Mouse (Mus musculus) midbrain, postnatal 0 days (tissue): ENCODE measurements around the gene Mab21l3. TPM values are rescaled to one million over a fixed set of nuclear protein-coding genes. Genes with fewer than 3 reads are reported as not detected.

ENCODE experiments used
- ATAC-seq: fragments of 200-750 bp; cut with Nextera tagmentation; 2 replicates; pipeline ENCODE4 v1.8.0; 2017; ENCODE audit warnings: moderate number of reproducible peaks, mild to moderate bottlenecking, moderate TSS enrichment, moderate library complexity; ENCODE audit not compliant: low FRiP score
- DNase-seq: peaks from one replicate; pipeline ENCODE4 v3.0.0-alpha.2; 2015; ENCODE audit warnings: low spot score
- H3K27ac ChIP-seq: fragments of 300-500 bp; sonication (generic); 2 replicates; pipeline ENCODE4 v1.5.1; 2014; ENCODE audit warnings: low read depth, mild to moderate bottlenecking, low read length, mixed read lengths
- H3K27me3 ChIP-seq: fragments of 300-500 bp; sonication (generic); 2 replicates; pipeline ENCODE4 v1.6.1; 2014; ENCODE audit warnings: low read length, control low read depth, mixed read lengths; ENCODE audit not compliant: insufficient read depth
- H3K36me3 ChIP-seq: fragments of 300-500 bp; sonication (generic); 2 replicates; pipeline ENCODE4 v1.6.1; 2014; ENCODE audit warnings: low read length, control low read depth, mixed read lengths; ENCODE audit not compliant: insufficient read depth
- H3K4me1 ChIP-seq: fragments of 300-500 bp; sonication (generic); 2 replicates; pipeline ENCODE4 v1.6.1; 2014; ENCODE audit warnings: mild to moderate bottlenecking, control low read depth, antibody characterized with exemption, low read length, mixed read lengths; ENCODE audit not compliant: insufficient read depth
- H3K4me2 ChIP-seq: fragments of 300-500 bp; sonication (generic); 2 replicates; pipeline ENCODE4 v1.6.1; 2014; ENCODE audit warnings: low read depth, mild to moderate bottlenecking, low read length, mixed read lengths; ENCODE audit not compliant: poor library complexity, severe bottlenecking
- H3K4me3 ChIP-seq: fragments of 300-500 bp; sonication (generic); 2 replicates; pipeline ENCODE4 v1.5.1; 2014; ENCODE audit warnings: low read depth, mild to moderate bottlenecking, low read length, moderate library complexity
- H3K9ac ChIP-seq: fragments of 300-500 bp; sonication (generic); replicated peaks from 2 replicates; pipeline ENCODE4 v1.6.1; 2014; ENCODE audit warnings: mild to moderate bottlenecking, low read length, moderate library complexity, mixed read lengths; ENCODE audit not compliant: poor library complexity, severe bottlenecking
- H3K9me3 ChIP-seq: fragments of 300-500 bp; sonication (generic); 2 replicates; pipeline ENCODE4 v1.6.1; 2016; ENCODE audit warnings: low read length, control low read depth
- CTCF ChIP-seq: IDR thresholded peaks from 2 replicates; pipeline ENCODE4 v1.5.1; 2016; ENCODE audit warnings: antibody characterized with exemption, mild to moderate bottlenecking
- WGBS: fragments of 180-500 bp; shearing (Covaris S2); extraction: QIAGEN DNeasy Blood & Tissue Kit; methylation state at CpG from one replicate; pipeline ENCODE4 v1.1.7; 2014; 5-methylcytosine and 5-hydroxymethylcytosine counted together
- polyA plus RNA-seq: library from polyadenylated mRNA; unstranded; fragments of >200 nt; fragmentation: Nextera tagmentation; extraction: Ambion mirVana; gene quantifications from 2 replicates; pipeline ENCODE4 v1.2.1, GENCODE M21; 2015
- total RNA-seq: library from RNA; depleted of rRNA; stranded (reverse); fragments of >200 nt; gene quantifications from 2 replicates; pipeline ENCODE4 v1.2.3, GENCODE M21; 2014

Gene Mab21l3
- total and polyA plus RNA-seq, 2 experiments from 2014 or later: 0.22 TPM; not detected in 1

DNA sequence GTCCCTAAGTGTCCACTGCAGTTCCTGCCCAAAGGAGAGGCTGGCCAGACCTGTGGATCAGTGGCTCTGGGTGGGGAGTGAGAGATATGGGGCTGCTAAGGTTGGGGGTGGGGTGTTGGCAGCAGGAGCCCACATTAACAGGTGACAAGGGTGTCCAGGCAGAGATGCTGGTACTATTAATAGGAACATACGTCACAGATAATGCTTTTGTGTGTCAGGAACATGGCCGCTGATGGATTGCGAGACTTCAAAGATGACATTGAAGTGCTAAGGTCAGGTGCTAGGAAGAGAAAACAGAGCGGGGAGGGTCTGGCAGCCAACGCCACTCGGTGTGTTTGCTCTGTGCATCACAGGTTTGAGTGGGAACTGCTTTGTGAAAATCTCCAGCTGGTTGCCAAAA lies 44.4 kb downstream of the Mab21l3 start:
- H3K27me3 ChIP-seq: no peaks in the 10 kb centered on the region; the same call in 1 of the 2 replicates
- DNase-seq (no peak), ATAC-seq (no peak)
- 72% methylated on average over 6 of the region's 6 CpGs for WGBS
- no peaks in the 10 kb centered on the region for H3K9me3 ChIP-seq
- H3K4me3 ChIP-seq: no peak overlapping the region
- no peak overlapping the region for H3K9ac ChIP-seq
- H3K36me3 ChIP-seq: no peaks in the 10 kb centered on the region
- 0 out of 2 replicates have a peak, but pooled peaks cover 3% of the 10 kb centered on the region for H3K4me1 ChIP-seq
- no peak overlapping the region for H3K4me2 ChIP-seq
- no peak for TF ChIP-seq CTCF
- no peak overlapping the region for H3K27ac ChIP-seq

DNA sequence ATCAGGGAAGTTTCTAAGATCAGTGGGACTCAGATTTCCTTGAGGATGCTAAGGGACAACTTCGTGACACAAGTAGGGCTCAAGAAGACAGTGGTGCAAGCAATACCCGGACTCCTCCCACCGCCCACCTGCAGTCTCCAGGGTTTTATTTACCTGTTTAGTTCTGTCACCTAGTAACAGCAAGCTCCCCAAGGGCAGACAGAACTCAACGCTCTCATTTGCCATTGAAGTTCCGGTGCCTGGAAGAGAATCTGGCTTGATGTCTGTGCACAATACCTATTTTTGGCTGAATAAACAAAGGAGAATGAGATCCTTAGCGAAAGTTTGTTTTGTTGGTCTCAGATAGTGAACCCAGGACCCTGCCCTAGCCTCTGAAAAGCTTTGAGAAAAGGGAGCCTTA lies 45.0 kb downstream of the Mab21l3 start:
- H3K27ac ChIP-seq: no peak overlapping the region
- H3K9ac ChIP-seq: no peak overlapping the region
- ATAC-seq (no peak), DNase-seq (no peak)
- H3K4me3 ChIP-seq: no peak overlapping the region
- no peaks in the 10 kb centered on the region; the same call in 1 of the 2 replicates for H3K27me3 ChIP-seq
- 70% methylated on average over 6 of the region's 6 CpGs for WGBS
- no peak for TF ChIP-seq CTCF
- H3K4me2 ChIP-seq: no peak overlapping the region
- H3K9me3 ChIP-seq: no peaks in the 10 kb centered on the region
- 0 out of 2 replicates have a peak, but pooled peaks cover 3% of the 10 kb centered on the region for H3K4me1 ChIP-seq
- no peaks in the 10 kb centered on the region for H3K36me3 ChIP-seq

GRCm38 (mm10) chr3:101802746-101803145 lies 46.0 kb downstream of the Mab21l3 start:
- H3K27ac ChIP-seq: no peak overlapping the region
- no peaks in the 10 kb centered on the region; the same call in 1 of the 2 replicates for H3K27me3 ChIP-seq
- H3K9me3 ChIP-seq: no peaks in the 10 kb centered on the region
- ATAC-seq: no peak
- H3K9ac ChIP-seq: no peak overlapping the region
- H3K4me1 ChIP-seq: 0 out of 2 replicates have a peak, but pooled peaks cover 3% of the 10 kb centered on the region
- H3K4me3 ChIP-seq: no peak overlapping the region
- TF ChIP-seq CTCF: no peak
- 76% methylated on average over 6 of the region's 6 CpGs for WGBS
- no peak for DNase-seq
- H3K36me3 ChIP-seq: no peaks in the 10 kb centered on the region
- H3K4me2 ChIP-seq: no peak overlapping the region

DNA sequence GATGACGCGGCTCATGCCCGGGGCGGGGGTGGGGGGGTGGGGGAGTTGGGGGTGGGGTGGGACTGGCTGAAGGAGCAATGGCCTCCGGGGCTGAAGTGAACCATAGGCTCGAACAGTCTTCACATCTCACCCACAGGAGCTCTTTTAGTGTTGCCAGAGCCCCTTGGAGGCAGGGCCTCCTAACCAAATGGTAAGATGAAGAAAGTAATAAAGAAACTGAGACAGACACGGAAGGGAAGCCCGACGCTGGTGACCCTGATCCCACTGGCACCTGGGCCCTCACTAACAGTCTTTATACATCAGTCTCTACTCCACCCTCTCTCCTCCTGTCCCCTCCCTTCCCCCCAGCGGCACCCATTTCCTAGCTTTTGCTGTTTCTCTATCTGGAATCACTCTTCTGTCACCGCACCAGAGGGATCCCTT lies 48.2 kb downstream of the Mab21l3 start:
- no peak for TF ChIP-seq CTCF
- ATAC-seq: no peak
- Histone ChIP-seq H3K4me3 (no peak overlapping the region), H3K4me2 (no peak overlapping the region), H3K4me1 (peaks cover 8% of the 10 kb centered on the region; the same call in 1 of the 2 replicates), H3K9ac (no peak overlapping the region), H3K9me3 (no peaks in the 10 kb centered on the region), H3K27ac (no peak overlapping the region), H3K36me3 (no peaks in the 10 kb centered on the region), H3K27me3 (no peaks in the 10 kb centered on the region; the same call in 1 of the 2 replicates)
- DNase-seq: no peak
- 87% methylated on average over 11 of the region's 11 CpGs for WGBS

DNA sequence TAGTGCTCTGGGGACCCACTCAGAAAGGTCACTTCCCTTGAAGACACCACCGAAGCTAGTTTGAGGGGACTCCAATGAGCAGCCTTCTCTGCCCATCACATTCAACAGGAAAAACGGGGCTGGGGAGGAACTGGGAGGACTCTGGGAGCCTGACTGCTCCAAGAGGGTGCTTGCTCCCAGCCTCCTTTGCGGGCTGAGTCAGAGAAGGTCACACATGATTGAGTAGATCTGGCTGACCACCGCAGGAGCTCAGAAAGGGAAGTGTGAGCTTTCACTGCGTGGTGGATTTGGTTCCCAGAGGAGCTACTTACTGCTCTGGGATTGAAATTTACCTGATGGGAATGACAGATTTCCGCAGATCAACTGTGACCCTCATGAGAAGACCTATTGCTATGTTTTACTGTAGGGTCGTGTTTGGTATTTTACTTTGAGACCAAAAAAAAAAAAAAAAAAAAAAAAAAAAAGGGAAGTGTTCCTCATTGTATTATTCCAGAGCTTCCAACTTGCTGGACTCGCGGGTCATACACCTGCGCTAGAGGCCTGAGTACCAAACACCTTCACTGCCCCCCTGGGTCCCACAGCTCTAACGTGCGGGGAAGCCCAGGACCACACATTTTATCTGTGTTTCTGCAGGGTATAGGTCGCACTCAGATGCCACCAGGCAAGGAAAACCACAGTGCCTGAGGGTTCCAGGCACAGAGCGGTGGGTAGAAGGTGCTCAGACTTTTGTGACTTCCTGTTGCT lies 48.7 kb downstream of the Mab21l3 start:
- ATAC-seq (no peak), DNase-seq (no peak)
- no peak overlapping the region for H3K27ac ChIP-seq
- no peak overlapping the region for H3K4me3 ChIP-seq
- 76% methylated on average over 14 of the region's 14 CpGs for WGBS
- TF ChIP-seq CTCF: no peak
- no peaks in the 10 kb centered on the region; the same call in 1 of the 2 replicates for H3K27me3 ChIP-seq
- no peak overlapping the region for H3K9ac ChIP-seq
- H3K9me3 ChIP-seq: no peaks in the 10 kb centered on the region
- no peak overlapping the region for H3K4me2 ChIP-seq
- H3K4me1 ChIP-seq: peaks cover 5% of the 10 kb centered on the region; the same call in 1 of the 2 replicates
- H3K36me3 ChIP-seq: no peaks in the 10 kb centered on the region
